Mouse (Mus musculus) E14TG2a.4 (cell line): ENCODE results near the gene Osgep.
"Not testable (repeated sequence)": the region's sequence is repeated elsewhere in the genome, so short reads cannot be mapped to it uniquely, and the experiment has no call there.

Experiments used
- H3K27me3 ChIP-seq: 2 replicates; pipeline ENCODE4 v1.6.1; 2014; ENCODE audit warnings: low read length, control low read depth; ENCODE audit not compliant: insufficient read depth
- H3K36me3 ChIP-seq: 2 replicates; pipeline ENCODE4 v1.6.1; 2014; ENCODE audit warnings: low read length, control low read depth; ENCODE audit not compliant: insufficient read depth
- H3K4me1 ChIP-seq: replicated peaks from 2 replicates; pipeline ENCODE4 v1.6.1; 2014; ENCODE audit warnings: low read depth, low read length, control low read depth
- H3K4me3 ChIP-seq: replicated peaks from 2 replicates; pipeline ENCODE4 v1.5.1; 2014; ENCODE audit warnings: mild to moderate bottlenecking, low read length
- H3K9me3 ChIP-seq: 2 replicates; pipeline ENCODE4 v1.6.1; 2014; ENCODE audit warnings: low read length, control low read depth
- CTCF ChIP-seq: conservative IDR thresholded peaks from 2 replicates; pipeline ENCODE4 v1.5.1; 2014; ENCODE audit warnings: low read length
- NANOG ChIP-seq: IDR thresholded peaks from 2 replicates; pipeline ENCODE4 v1.6.1; 2014; ENCODE audit warnings: borderline replicate concordance, low read length, mixed read lengths
- POU5F1 ChIP-seq: IDR thresholded peaks from 2 replicates; pipeline ENCODE4 v1.6.1; 2014; ENCODE audit warnings: low read length, borderline replicate concordance

The Osgep gene

GRCm38 (mm10) chr14:50924281-50925064 is at the start of gene Osgep, which contains the start of gene Apex1:
Osgep (minus strand) TSS chr14:50924893.
Apex1 (plus strand) TSS chr14:50924968.
- Histone ChIP-seq H3K4me3 (peak within 1 kb of the TSS; percentile 90), H3K4me1 (peaks cover 42% of the 10 kb centered on the region), H3K27me3 (no peaks in the 10 kb centered on the region), H3K9me3 (peaks cover 12% of the 10 kb centered on the region; the same call in 1 of the 2 replicates), H3K36me3 (peaks cover 62% of the 10 kb centered on the region)
- no peak for TF ChIP-seq POU5F1
- TF ChIP-seq NANOG = no peak
- no peak for TF ChIP-seq CTCF

- peaks cover 15% of the 10 kb centered on the region; the same call in 1 of the 2 replicates for H3K9me3 ChIP-seq
- H3K4me1 ChIP-seq = peaks cover 43% of the 10 kb centered on the region
- TF ChIP-seq NANOG = no peak; the same call in 1 of the 2 replicates
- no peak for TF ChIP-seq CTCF
- no peak for TF ChIP-seq POU5F1
- H3K27me3 ChIP-seq = no peaks in the 10 kb centered on the region
- H3K36me3 ChIP-seq = no peaks in the 10 kb centered on the region
- H3K4me3 ChIP-seq = no peak overlapping the region
Measured at GRCm38 (mm10) chr14:50973700-50974099, 49.0 kb upstream of the Osgep start.

- peak; percentile 27 for TF ChIP-seq CTCF
- peaks cover 22% of the 10 kb centered on the region for H3K9me3 ChIP-seq
- H3K36me3 ChIP-seq, H3K27me3 ChIP-seq, H3K4me3 ChIP-seq: not testable (repeated sequence)
- peaks cover 50% of the 10 kb centered on the region for H3K4me1 ChIP-seq
Measured at GRCm38 (mm10) chr14:50973054-50973453, 48.4 kb upstream of the Osgep start.

DNA sequence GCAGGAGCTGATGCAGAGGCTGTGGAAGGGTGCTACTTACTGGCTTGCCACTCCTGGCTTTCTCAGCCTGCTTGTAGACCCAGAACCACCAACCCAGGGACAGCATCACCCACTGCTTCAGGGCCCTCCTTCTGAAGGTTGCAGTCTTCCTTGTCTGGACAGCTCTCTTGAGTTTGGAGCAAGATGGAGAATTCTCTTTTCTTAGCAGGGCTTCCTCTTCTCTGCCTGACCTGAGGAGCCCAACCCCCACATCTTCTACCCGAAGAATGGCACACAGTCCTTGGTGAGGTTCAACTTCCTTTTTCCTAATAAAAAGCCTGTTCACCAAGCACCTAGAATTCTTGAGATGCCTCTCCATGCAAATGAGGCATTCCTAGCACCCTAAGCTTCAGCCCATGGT is 46.1 kb upstream of the Osgep start:
- peaks cover 42% of the 10 kb centered on the region for H3K4me1 ChIP-seq
- no peak overlapping the region for H3K4me3 ChIP-seq
- TF ChIP-seq NANOG = no peak
- TF ChIP-seq POU5F1 = no peak
- TF ChIP-seq CTCF = no peak
- no peaks in the 10 kb centered on the region for H3K36me3 ChIP-seq
- H3K27me3 ChIP-seq = no peaks in the 10 kb centered on the region
- peaks cover 22% of the 10 kb centered on the region for H3K9me3 ChIP-seq

- Histone ChIP-seq H3K9me3 (peaks cover 22% of the 10 kb centered on the region), H3K4me3 (no peak overlapping the region), H3K27me3 (no peaks in the 10 kb centered on the region), H3K4me1 (peaks cover 42% of the 10 kb centered on the region), H3K36me3 (no peaks in the 10 kb centered on the region)
- TF ChIP-seq POU5F1 (no peak), NANOG (0 out of 2 replicates have a peak, but pooled peaks have one; percentile 20)
Measured at GRCm38 (mm10) chr14:50969558-50970544, 45.2 kb upstream of the Osgep start.

GRCm38 (mm10) chr14:50969041-50969440 is 44.3 kb upstream of the Osgep start:
- Histone ChIP-seq H3K27me3 (no peaks in the 10 kb centered on the region), H3K36me3 (peaks cover 1% of the 10 kb centered on the region), H3K9me3 (peaks cover 22% of the 10 kb centered on the region), H3K4me3 (no peak overlapping the region), H3K4me1 (peaks cover 42% of the 10 kb centered on the region)
- TF ChIP-seq CTCF = no peak
- no peak for TF ChIP-seq NANOG
- TF ChIP-seq POU5F1 = no peak

- H3K27me3 ChIP-seq = no peaks in the 10 kb centered on the region
- peaks cover 42% of the 10 kb centered on the region for H3K4me1 ChIP-seq
- peaks cover 6% of the 10 kb centered on the region for H3K36me3 ChIP-seq
- H3K9me3 ChIP-seq = peaks cover 25% of the 10 kb centered on the region
- TF ChIP-seq POU5F1 (no peak), CTCF (no peak), NANOG (no peak)
- H3K4me3 ChIP-seq = no peak overlapping the region
Measured at GRCm38 (mm10) chr14:50968216-50968980, 43.7 kb upstream of the Osgep start.

GRCm38 (mm10) chr14:50958289-50958995 is 33.7 kb upstream of the Osgep start:
- not testable (repeated sequence) for H3K4me3 ChIP-seq, H3K27me3 ChIP-seq, H3K36me3 ChIP-seq, H3K4me1 ChIP-seq
- H3K9me3 ChIP-seq = peaks cover 12% of the 10 kb centered on the region

DNA sequence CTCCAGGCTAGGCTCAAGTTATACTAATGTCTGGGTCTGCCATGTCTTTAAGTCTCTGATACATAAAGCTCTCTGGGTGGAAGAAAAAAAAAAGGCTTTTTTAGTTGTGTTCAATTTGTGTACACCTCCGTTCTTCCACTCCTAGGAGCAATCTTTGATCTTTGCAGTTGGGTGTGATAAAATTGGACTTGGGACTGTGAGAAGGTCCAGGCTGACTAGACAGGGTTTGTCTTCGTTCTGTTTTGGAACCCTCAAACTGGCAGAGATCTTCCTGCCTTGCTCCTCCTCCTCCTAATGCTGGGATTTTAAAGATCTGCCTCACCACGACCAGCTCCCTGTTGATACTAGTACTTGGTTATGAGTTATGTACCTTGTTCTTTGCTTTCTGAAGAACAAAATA is 32.5 kb upstream of the Osgep start:
- H3K4me1 ChIP-seq, H3K36me3 ChIP-seq, H3K27me3 ChIP-seq: not testable (repeated sequence)
- Histone ChIP-seq H3K4me3 (0 out of 2 replicates have a peak overlapping the region, but pooled peaks have one; percentile 52), H3K9me3 (peaks cover 12% of the 10 kb centered on the region)

GRCm38 (mm10) chr14:50956724-50957123 is 32.0 kb upstream of the Osgep start:
- H3K27me3 ChIP-seq, H3K36me3 ChIP-seq, H3K4me1 ChIP-seq: not testable (repeated sequence)
- Histone ChIP-seq H3K4me3 (peak overlapping the region; percentile 52; the same call in 1 of the 2 replicates), H3K9me3 (peaks cover 12% of the 10 kb centered on the region)

GRCm38 (mm10) chr14:50955942-50956508 is 31.3 kb upstream of the Osgep start, which contains the start of gene Pnp2:
Pnp2 (plus strand) TSS chr14:50955992.
- H3K9me3 ChIP-seq = peaks cover 17% of the 10 kb centered on the region
- peak within 1 kb of the TSS; percentile 52; the same call in 1 of the 2 replicates for H3K4me3 ChIP-seq
- H3K4me1 ChIP-seq, H3K27me3 ChIP-seq: not testable (repeated sequence)
- peaks cover 16% of the 10 kb centered on the region for H3K36me3 ChIP-seq
